Mouse (Mus musculus) ES-Bruce4 (cell line): ENCODE data around the gene Vezf1. TPM values are rescaled to one million over a fixed set of nuclear protein-coding genes. Genes with fewer than 3 reads are reported as not detected.

Experiments used
- H3K27ac ChIP-seq: 2 replicates; pipeline ENCODE4 v1.5.1; 2012; ENCODE audit warnings: low read length, inconsistent platforms; ENCODE audit not compliant: insufficient read depth
- H3K27me3 ChIP-seq: 2 replicates; pipeline ENCODE4 v1.6.1; 2012; ENCODE audit warnings: mild to moderate bottlenecking, low read length, inconsistent platforms; ENCODE audit not compliant: control insufficient read depth, poor library complexity, insufficient read depth, severe bottlenecking
- H3K36me3 ChIP-seq: 2 replicates; pipeline ENCODE4 v1.6.1; 2012; ENCODE audit warnings: inconsistent platforms, mild to moderate bottlenecking, low read length, moderate library complexity; ENCODE audit not compliant: control insufficient read depth, poor library complexity, insufficient read depth, severe bottlenecking
- H3K4me1 ChIP-seq: one replicate; pipeline ENCODE4 v1.8.1; 2011; ENCODE audit warnings: low read length; ENCODE audit not compliant: control insufficient read depth, insufficient read depth
- H3K4me3 ChIP-seq: 2 replicates; pipeline ENCODE4 v1.5.1; 2011; ENCODE audit warnings: low read depth, mild to moderate bottlenecking, low read length
- H3K9ac ChIP-seq: 2 replicates; pipeline ENCODE4 v1.6.1; 2012; ENCODE audit warnings: low read depth, mild to moderate bottlenecking, inconsistent platforms; ENCODE audit not compliant: poor library complexity, severe bottlenecking
- H3K9me3 ChIP-seq: replicated peaks from 2 replicates; pipeline ENCODE4 v1.6.1; 2012; ENCODE audit warnings: mild to moderate bottlenecking, low read length, inconsistent platforms; ENCODE audit not compliant: control insufficient read depth, poor library complexity, insufficient read depth, severe bottlenecking
- CTCF ChIP-seq: IDR thresholded peaks from one replicate; pipeline ENCODE4 v1.8.1; 2011; ENCODE audit warnings: low read depth, low read length
- EP300 ChIP-seq: IDR thresholded peaks from 2 replicates; pipeline ENCODE4 v1.6.1; 2011; ENCODE audit warnings: low read depth, low read length; ENCODE audit not compliant: insufficient read depth
- POLR2A ChIP-seq: IDR thresholded peaks from one replicate; pipeline ENCODE4 v1.8.1; 2011; ENCODE audit warnings: low read length; ENCODE audit not compliant: insufficient read depth
- polyA plus RNA-seq: library from polyadenylated mRNA; stranded (reverse); fragments of >200 nt; gene quantifications from 2 replicates; pipeline ENCODE4 v1.2.4, GENCODE M21; 2011; ENCODE audit warnings: low read depth; ENCODE audit not compliant: missing spikeins, insufficient read depth, insufficient read length

Gene Vezf1
- polyA plus RNA-seq, 1 experiment: 44.8 TPM

GRCm38 (mm10) chr11:88131847-88132246, 63.8 kb downstream of the Vezf1 start:
- TF ChIP-seq CTCF: no peak
- no peak for TF ChIP-seq POLR2A
- no peak; the same call in 1 of the 2 replicates for TF ChIP-seq EP300
- Histone ChIP-seq H3K27ac (peak overlapping the region; percentile 71), H3K9ac (no peak overlapping the region), H3K27me3 (no peaks in the 10 kb centered on the region), H3K36me3 (no peaks in the 10 kb centered on the region), H3K4me3 (no peak overlapping the region), H3K4me1 (peaks cover 4% of the 10 kb centered on the region), H3K9me3 (no peaks in the 10 kb centered on the region)

Other genes with a start within 250 kb of the Vezf1 start
- gene Lpo, start 240.0 kb upstream of the Vezf1 start, polyA plus RNA-seq: not detected in 2 replicates
- gene Mks1, start 215.1 kb upstream of the Vezf1 start, polyA plus RNA-seq: 8.2 and 12.1 TPM in 2 replicates
- gene Epx, start 192.7 kb upstream of the Vezf1 start, polyA plus RNA-seq: not detected in 2 replicates
- not detected in 2 replicates for gene Olfr462, start 176.0 kb upstream of the Vezf1 start, polyA plus RNA-seq
- not detected in 2 replicates for gene Olfr463, start 170.9 kb upstream of the Vezf1 start, polyA plus RNA-seq
- not detected in 2 replicates for gene Olfr464, start 147.3 kb upstream of the Vezf1 start, polyA plus RNA-seq
- 130 and 133 TPM in 2 replicates for gene Dynll2, start 80.7 kb upstream of the Vezf1 start, polyA plus RNA-seq
- 511 and 547 TPM in 2 replicates for gene Srsf1, start 20.9 kb upstream of the Vezf1 start, polyA plus RNA-seq
- gene Cuedc1, start 29.8 kb downstream of the Vezf1 start, polyA plus RNA-seq: 21.9 and 22.5 TPM in 2 replicates
- gene Mrps23, start 136.1 kb downstream of the Vezf1 start, polyA plus RNA-seq: 67.9 and 107 TPM in 2 replicates
- gene Ccdc182, start 225.8 kb downstream of the Vezf1 start, polyA plus RNA-seq: not detected in 2 replicates